Mouse (Mus musculus): ENCODE results near the gene Ccdc92. TPM values are rescaled to one million over a fixed set of nuclear protein-coding genes. Genes with fewer than 3 reads are reported as not detected.

Ccdc92 gene
- 4.2 and 6.9 TPM in 2 replicates for polyA plus RNA-seq (2012; rRNA removed; ENCODE audit: low replicate concordance)

DNA sequence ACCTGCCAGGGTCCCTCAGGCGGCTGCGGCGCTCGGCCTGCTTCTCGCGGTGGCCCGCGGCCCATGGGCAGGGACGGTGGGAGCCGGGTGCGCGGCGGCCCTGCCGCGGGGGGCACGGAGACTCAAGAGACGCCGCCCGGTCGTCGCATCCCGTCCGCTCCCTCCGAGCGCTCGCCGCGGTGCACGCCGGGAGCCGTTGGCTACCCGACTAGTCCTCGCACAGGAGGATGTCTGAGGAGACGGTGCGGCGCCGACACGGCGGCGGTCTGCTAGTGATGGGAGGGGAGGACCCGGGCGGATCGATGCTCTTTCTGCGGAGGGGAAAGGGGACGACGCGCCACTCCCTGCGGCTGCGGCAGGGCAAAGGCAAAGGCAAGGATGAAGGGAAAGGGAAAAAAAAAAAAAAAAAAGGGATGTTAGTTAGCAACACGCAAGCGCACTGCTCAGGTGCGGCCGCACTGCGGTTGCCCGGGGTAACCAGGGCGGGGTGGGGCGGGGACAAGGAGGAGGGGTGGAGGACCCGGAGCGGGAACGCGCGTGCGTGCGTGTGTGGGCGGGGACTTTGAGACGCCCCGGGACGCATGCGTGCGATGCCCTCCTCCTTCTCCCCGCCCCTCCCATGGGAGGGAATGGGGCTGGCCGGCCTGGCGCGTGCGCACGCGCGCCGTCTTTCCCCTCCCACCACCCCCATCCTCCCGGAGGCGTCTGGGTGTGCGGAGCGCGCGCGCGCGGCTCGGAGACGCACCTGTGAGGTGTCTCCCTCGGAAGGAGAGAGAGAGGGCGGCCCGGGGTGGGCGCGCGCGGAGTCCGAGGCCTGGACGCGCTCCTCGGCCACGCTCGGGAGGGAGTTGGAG lies at the start of gene Ccdc92, which contains the start of gene Zfp664:
Gene Ccdc92 (minus strand): TSS at position 412 of the 854 bp plus-strand sequence.
Gene Zfp664 (plus strand): TSS at position 679 of the 854 bp plus-strand sequence.

Other genes starting within 250 kb of the Ccdc92 start
- 109 and 146 TPM in 2 replicates for gene Atp6v0a2, start 233.8 kb downstream of the Ccdc92 start, polyA plus RNA-seq (2012; rRNA removed; ENCODE audit: low replicate concordance)
- gene Dnah10, start 137.3 kb downstream of the Ccdc92 start, polyA plus RNA-seq (2012; rRNA removed; ENCODE audit: low replicate concordance), result 0.07 and 0.08 TPM in 2 replicates
- gene Zfp664, start 267 bp upstream of the Ccdc92 start, polyA plus RNA-seq (2012; rRNA removed; ENCODE audit: low replicate concordance), result 8.7 and 9.2 TPM in 2 replicates
- gene Rflna, start 140.8 kb upstream of the Ccdc92 start, polyA plus RNA-seq (2012; rRNA removed; ENCODE audit: low replicate concordance), result 2.7 and 5.3 TPM in 2 replicates

Data from duodenum, adult 2 months (tissue).